Comparison of ENCODE assay signal across 17 mouse cellular contexts in genomic region chr16:38538716-38539380, GRCm38 (mm10).
"Had no signal": no experiment of that assay in that cellular context is flagged by ENCODE, and none has a peak within 500 bp of the region (broad histone marks: within the 10 kb centered on the region; RNA-seq: fewer than 3 reads in every experiment).

No protein-coding gene starts in this region.

- ATAC-seq: midbrain, embryonic 13.5 days had no signal

- H3K9ac ChIP-seq: liver, embryonic 13.5 days; midbrain, embryonic 13.5 days; neural tube, embryonic 12.5 days; neural tube, embryonic 15.5 days had no signal

- H3K4me1 ChIP-seq: midbrain, embryonic 10.5 days; midbrain, embryonic 13.5 days; neural tube, embryonic 12.5 days; neural tube, embryonic 15.5 days had no signal

- H3K9me3 ChIP-seq: liver, embryonic 13.5 days; megakaryocyte, embryonic 14.5 days; midbrain, embryonic 10.5 days; midbrain, embryonic 13.5 days; neural tube, embryonic 12.5 days; neural tube, embryonic 15.5 days had no signal

- H3K27ac ChIP-seq: kidney, postnatal 0 days; layer of hippocampus, adult 2 months; liver, embryonic 13.5 days; macrophage; midbrain, embryonic 10.5 days; midbrain, embryonic 13.5 days; neural tube, embryonic 12.5 days; neural tube, embryonic 15.5 days had no signal

- H3K27me3 ChIP-seq: liver, embryonic 13.5 days; megakaryocyte, embryonic 14.5 days; midbrain, embryonic 13.5 days; neural tube, embryonic 12.5 days; neural tube, embryonic 15.5 days had no signal

- H3K4me2 ChIP-seq: liver, embryonic 13.5 days; midbrain, embryonic 13.5 days; neural tube, embryonic 12.5 days; neural tube, embryonic 15.5 days had no signal

- DNase-seq: kidney, adult 18-20 months; kidney, adult 9 months; kidney, postnatal 25 days; layer of hippocampus, adult 9-11 months; liver, embryonic 13.5 days; lung, adult 2 months; retina, postnatal 1 day; thymus, adult 18-20 months; thymus, postnatal 36 days had no signal

- H3K4me3 ChIP-seq: layer of hippocampus, adult 2 months; liver, embryonic 13.5 days; megakaryocyte, embryonic 14.5 days; midbrain, embryonic 10.5 days; midbrain, embryonic 13.5 days; neural tube, embryonic 12.5 days; neural tube, embryonic 15.5 days had no signal
